Mouse (Mus musculus) forebrain, embryonic 10.5 days (tissue): ENCODE measurements around the gene Piwil4. TPM values are rescaled to one million over a fixed set of nuclear protein-coding genes. Genes with fewer than 3 reads are reported as not detected.

Experiments
- DNase-seq: peaks from one replicate; pipeline ENCODE4 v3.0.0-alpha.2; 2017; ENCODE audit warnings: low spot score; ENCODE audit errors: extremely low spot score
- H3K27ac ChIP-seq: fragments of 300-500 bp; sonication (generic); 2 replicates; pipeline ENCODE4 v1.5.1; 2016; ENCODE audit warnings: mild to moderate bottlenecking
- H3K27me3 ChIP-seq: fragments of 300-500 bp; sonication (generic); 2 replicates; pipeline ENCODE4 v1.6.1; 2016; ENCODE audit warnings: mild to moderate bottlenecking; ENCODE audit not compliant: poor library complexity, severe bottlenecking
- H3K36me3 ChIP-seq: fragments of 300-500 bp; sonication (generic); replicated peaks from 2 replicates; pipeline ENCODE4 v1.6.1; 2016; ENCODE audit warnings: mild to moderate bottlenecking, moderate library complexity
- H3K4me1 ChIP-seq: fragments of 300-500 bp; sonication (generic); 2 replicates; pipeline ENCODE4 v1.6.1; 2016
- H3K4me3 ChIP-seq: fragments of 300-500 bp; sonication (generic); 2 replicates; pipeline ENCODE4 v1.5.1; 2016; ENCODE audit warnings: mild to moderate bottlenecking, moderate library complexity
- H3K9me3 ChIP-seq: fragments of 300-500 bp; sonication (generic); 2 replicates; pipeline ENCODE4 v1.6.1; 2016; ENCODE audit warnings: mild to moderate bottlenecking, moderate library complexity
- WGBS: fragments of 180-500 bp; shearing (Covaris S2); methylation state at CpG from one replicate; pipeline ENCODE4 v1.1.7; 2016; 5-methylcytosine and 5-hydroxymethylcytosine counted together
- polyA plus RNA-seq: library from polyadenylated mRNA; unstranded; fragments of >200 nt; fragmentation: Nextera tagmentation; extraction: Ambion mirVana; gene quantifications from 2 replicates; pipeline ENCODE4 v1.2.1, GENCODE M21; 2016

Gene Piwil4
- polyA plus RNA-seq, 1 experiment from 2014 or later: 0.14 TPM

- DNase-seq: no peak
- Histone ChIP-seq H3K4me1 (peaks cover 9% of the 10 kb centered on the region), H3K36me3 (no peaks in the 10 kb centered on the region), H3K27ac (no peak overlapping the region), H3K27me3 (no peaks in the 10 kb centered on the region), H3K4me3 (no peak overlapping the region), H3K9me3 (no peaks in the 10 kb centered on the region)
- 90% methylated on average over 8 of the region's 8 CpGs for WGBS
These were observed 92.7 kb downstream of the Piwil4 start for GRCm38 (mm10) chr9:14647849-14648248.

GRCm38 (mm10) chr9:14646641-14647040 lies 93.9 kb downstream of the Piwil4 start:
- H3K4me1 ChIP-seq: peaks cover 21% of the 10 kb centered on the region
- H3K9me3 ChIP-seq: no peaks in the 10 kb centered on the region
- no peak for DNase-seq
- H3K27ac ChIP-seq: no peak overlapping the region
- no peak overlapping the region for H3K4me3 ChIP-seq
- H3K36me3 ChIP-seq: no peaks in the 10 kb centered on the region
- H3K27me3 ChIP-seq: no peaks in the 10 kb centered on the region
- WGBS: 94% methylated on average over 1 of the region's 1 CpGs

Other genes starting within 250 kb of the Piwil4 start
- gene Kdm4d, start 240.3 kb downstream of the Piwil4 start, polyA plus RNA-seq: 0.16 and 0.30 TPM in 2 replicates
- 173 and 178 TPM in 2 replicates for gene Cwc15, start 240.1 kb downstream of the Piwil4 start, polyA plus RNA-seq
- gene Amotl1, start 95.7 kb downstream of the Piwil4 start, polyA plus RNA-seq: 15.7 and 17.3 TPM in 2 replicates
- gene Fut4, start 11.7 kb upstream of the Piwil4 start, polyA plus RNA-seq: 2.4 and 3.1 TPM in 2 replicates
- not detected in 2 replicates for gene 1700012B09Rik, start 30.3 kb upstream of the Piwil4 start, polyA plus RNA-seq
- gene Mre11a, start 43.9 kb upstream of the Piwil4 start, polyA plus RNA-seq: 45.1 and 46.0 TPM in 2 replicates
- 59.2 and 59.6 TPM in 2 replicates for gene Ankrd49, start 44.1 kb upstream of the Piwil4 start, polyA plus RNA-seq
- gene Gpr83, start 119.5 kb upstream of the Piwil4 start, polyA plus RNA-seq: 0.14 and 0.30 TPM in 2 replicates
- 0.22 TPM in 1 of 2 replicates, not detected in the other for gene Izumo1r, start 163.2 kb upstream of the Piwil4 start, polyA plus RNA-seq